Mouse (Mus musculus) heart, postnatal 0 days (tissue): ENCODE measurements around the gene Taar8c. TPM values are rescaled to one million over a fixed set of nuclear protein-coding genes. Genes with fewer than 3 reads are reported as not detected.
"Not testable (repeated sequence)": the region's sequence is repeated elsewhere in the genome, so short reads cannot be mapped to it uniquely, and the experiment has no call there.

Experiments used
- ATAC-seq: fragments of 200-750 bp; cut with Nextera tagmentation; 2 replicates; pipeline ENCODE4 v1.8.0; 2017; ENCODE audit warnings: low read depth, moderate number of reproducible peaks, moderate library complexity; ENCODE audit not compliant: insufficient read depth
- DNase-seq: peaks from one replicate; pipeline ENCODE4 v3.0.0-alpha.2; 2016; ENCODE audit warnings: low spot score
- H3K27ac ChIP-seq: fragments of 300-500 bp; sonication (generic); 2 replicates; pipeline ENCODE4 v1.5.1; 2014; ENCODE audit warnings: low read depth, mild to moderate bottlenecking
- H3K27me3 ChIP-seq: fragments of 300-500 bp; sonication (generic); 2 replicates; pipeline ENCODE4 v1.6.1; 2014; ENCODE audit warnings: low read length, mixed read lengths; ENCODE audit not compliant: control insufficient read depth, insufficient read depth
- H3K36me3 ChIP-seq: fragments of 300-500 bp; sonication (generic); replicated peaks from 2 replicates; pipeline ENCODE4 v1.6.1; 2014; ENCODE audit warnings: low read length, mixed read lengths; ENCODE audit not compliant: control insufficient read depth, insufficient read depth
- H3K4me1 ChIP-seq: fragments of 300-500 bp; sonication (generic); 2 replicates; pipeline ENCODE4 v1.6.1; 2014; ENCODE audit warnings: antibody characterized with exemption; ENCODE audit not compliant: control insufficient read depth, insufficient read depth
- H3K4me2 ChIP-seq: fragments of 300-500 bp; sonication (generic); 2 replicates; pipeline ENCODE4 v1.6.1; 2014; ENCODE audit warnings: low read depth, mild to moderate bottlenecking, low read length, moderate library complexity
- H3K4me3 ChIP-seq: fragments of 300-500 bp; sonication (generic); 2 replicates; pipeline ENCODE4 v1.5.1; 2014; ENCODE audit warnings: low read depth, low read length
- H3K9ac ChIP-seq: fragments of 300-500 bp; sonication (generic); replicated peaks from 2 replicates; pipeline ENCODE4 v1.6.1; 2014; ENCODE audit warnings: low read depth, low read length, mixed read lengths
- H3K9me3 ChIP-seq: fragments of 300-500 bp; sonication (generic); replicated peaks from 2 replicates; pipeline ENCODE4 v1.6.1; 2016; ENCODE audit warnings: low read length; ENCODE audit not compliant: control insufficient read depth
- CTCF ChIP-seq: IDR thresholded peaks from 2 replicates; pipeline ENCODE4 v1.5.1; 2016; ENCODE audit warnings: antibody characterized with exemption, control low read depth, low read depth
- EP300 ChIP-seq: IDR thresholded peaks from 2 replicates; pipeline ENCODE4 v1.6.1; 2016; ENCODE audit warnings: antibody characterized with exemption, low read depth
- WGBS: fragments of 180-500 bp; shearing (Covaris S2); extraction: QIAGEN DNeasy Blood & Tissue Kit; methylation state at CpG from one replicate; pipeline ENCODE4 v1.1.7; 2014; 5-methylcytosine and 5-hydroxymethylcytosine counted together
- polyA plus RNA-seq: library from polyadenylated mRNA; unstranded; fragments of >200 nt; fragmentation: Nextera tagmentation; extraction: Ambion mirVana; gene quantifications from 2 replicates; pipeline ENCODE4 v1.2.1, GENCODE M21; 2015
- total RNA-seq: library from RNA; depleted of rRNA; stranded (reverse); fragments of >200 nt; gene quantifications from 2 replicates; pipeline ENCODE4 v1.2.3, GENCODE M21; 2014; ENCODE audit warnings: low replicate concordance

The Taar8c gene
- total and polyA plus RNA-seq, 2 experiments from 2014 or later: not detected

DNA sequence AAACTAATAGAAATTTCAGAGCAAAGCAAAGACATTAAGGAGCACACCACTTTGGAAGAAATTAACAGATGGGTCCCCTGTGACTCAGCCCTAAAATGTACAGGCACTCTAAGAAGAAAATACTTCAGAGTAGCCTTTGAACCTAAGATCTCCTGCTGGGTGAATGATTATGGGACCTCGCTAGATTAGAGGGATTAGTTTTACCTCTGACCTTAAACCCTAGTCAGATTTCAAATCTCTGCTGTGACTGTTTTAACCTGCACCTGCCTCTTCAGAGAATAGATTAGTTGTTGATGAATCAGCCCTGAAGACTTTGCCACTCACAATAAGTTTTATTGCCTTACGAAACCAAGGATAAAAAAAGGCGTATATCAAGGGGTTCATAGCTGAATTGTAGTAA, 6.5 kb upstream of the Taar8c start:
- H3K27ac ChIP-seq: no peak overlapping the region
- DNase-seq (no peak), ATAC-seq (no peak)
- no peak overlapping the region for H3K4me2 ChIP-seq
- no peak overlapping the region for H3K9ac ChIP-seq
- H3K4me1 ChIP-seq: no peaks in the 10 kb centered on the region
- H3K27me3 ChIP-seq: no peaks in the 10 kb centered on the region
- TF ChIP-seq EP300 (no peak), CTCF (no peak)
- H3K9me3 ChIP-seq: no peaks in the 10 kb centered on the region
- no peak overlapping the region for H3K4me3 ChIP-seq
- H3K36me3 ChIP-seq: no peaks in the 10 kb centered on the region
- 82% methylated on average over 3 of the region's 3 CpGs for WGBS

DNA sequence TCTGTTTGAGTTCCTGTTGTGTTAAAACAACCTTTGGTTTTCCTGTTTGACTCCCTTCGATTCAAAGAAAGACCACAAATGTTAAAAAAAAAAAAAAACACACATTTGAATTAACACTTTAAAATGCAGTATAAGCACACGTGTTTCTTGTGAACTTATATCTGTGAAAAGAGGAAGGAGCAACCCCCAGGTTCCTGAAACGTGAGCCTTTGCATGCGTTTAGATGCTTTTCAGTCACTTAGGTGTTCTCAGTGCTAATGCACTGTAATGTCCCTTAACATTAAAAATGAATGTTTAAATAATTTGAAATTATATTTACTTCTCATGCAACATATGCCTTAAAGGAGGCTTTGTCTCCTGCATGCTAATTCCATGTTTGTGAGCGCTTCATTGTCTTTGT, 6.0 kb upstream of the Taar8c start:
- H3K4me3 ChIP-seq: no peak overlapping the region
- H3K4me1 ChIP-seq: no peaks in the 10 kb centered on the region
- no peak for TF ChIP-seq CTCF
- TF ChIP-seq EP300: no peak
- H3K27me3 ChIP-seq: no peaks in the 10 kb centered on the region
- H3K27ac ChIP-seq: no peak overlapping the region
- H3K4me2 ChIP-seq: no peak overlapping the region
- no peaks in the 10 kb centered on the region for H3K36me3 ChIP-seq
- no peak overlapping the region for H3K9ac ChIP-seq
- ATAC-seq (no peak), DNase-seq (no peak)
- H3K9me3 ChIP-seq: no peaks in the 10 kb centered on the region
- WGBS: 54% methylated on average over 5 of the region's 5 CpGs

DNA sequence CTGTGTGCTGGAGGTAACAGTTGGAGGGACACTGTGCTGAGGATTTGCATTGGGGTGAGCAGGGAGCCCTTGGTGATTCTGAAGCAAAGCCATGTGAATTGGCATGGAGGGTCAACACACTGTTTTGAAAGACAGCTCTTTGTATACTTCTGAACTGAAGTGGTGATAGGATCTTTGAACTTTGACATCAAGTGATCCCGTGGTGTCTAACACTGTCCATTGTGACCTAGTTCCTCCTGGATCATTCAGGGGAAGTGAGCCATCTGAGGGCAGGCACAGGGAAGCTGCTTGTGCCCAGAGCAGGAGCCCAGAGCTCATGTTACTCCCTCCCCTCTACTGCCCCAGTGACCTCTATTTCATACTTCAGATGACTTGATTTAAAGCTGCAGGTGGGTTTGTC, 1.6 kb upstream of the Taar8c start:
- not testable (repeated sequence) for H3K9me3 ChIP-seq, H3K4me2 ChIP-seq, H3K27ac ChIP-seq, H3K9ac ChIP-seq, H3K27me3 ChIP-seq, H3K4me3 ChIP-seq, DNase-seq, ATAC-seq, H3K36me3 ChIP-seq, H3K4me1 ChIP-seq
- 33% methylated on average over 1 of the region's 1 CpGs for WGBS

DNA sequence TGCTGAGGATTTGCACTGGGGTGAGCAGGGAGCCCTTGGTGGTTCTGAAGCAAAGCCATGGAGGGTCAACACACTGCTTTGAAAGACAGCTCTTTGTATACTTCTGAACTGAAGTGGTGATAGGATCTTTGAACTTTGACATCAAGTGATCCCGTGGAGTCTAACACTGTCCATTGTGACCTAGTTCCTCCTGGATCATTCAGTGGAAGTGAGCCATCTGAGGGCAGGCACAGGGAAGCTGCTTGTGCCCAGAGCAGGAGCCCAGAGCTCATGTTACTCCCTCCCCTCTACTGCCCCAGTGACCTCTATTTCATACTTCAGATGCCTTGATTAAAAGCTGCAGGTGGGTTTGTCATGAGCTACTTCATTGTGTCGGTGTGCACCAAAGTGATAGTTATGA, 4.7 kb downstream of the Taar8c start:
- H3K4me2 ChIP-seq, H3K9ac ChIP-seq: not testable (repeated sequence)
- WGBS: 59% methylated on average over 2 of the region's 2 CpGs

DNA sequence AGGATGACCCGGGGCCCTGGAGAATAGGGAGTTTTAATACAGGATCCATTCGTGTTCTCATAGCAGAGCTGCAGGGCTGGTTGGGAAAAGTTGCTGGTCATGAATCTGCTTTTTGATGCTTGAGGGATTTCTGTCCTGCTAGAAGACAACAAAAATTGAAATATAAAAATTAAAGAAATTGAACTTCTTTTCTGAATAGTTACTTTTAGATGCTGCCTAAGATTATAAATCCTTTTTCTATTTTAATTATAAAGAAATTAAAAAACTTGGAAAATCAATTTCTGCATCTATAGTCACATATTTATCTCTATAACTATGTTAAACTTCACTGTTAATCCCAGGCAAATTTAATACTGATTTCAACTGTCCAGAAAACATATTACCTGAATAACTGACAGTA, 9.5 kb downstream of the Taar8c start, which contains the start of gene Taar8b:
Gene Taar8b (minus strand): TSS at position 101 of the 400 bp plus-strand sequence.
- H3K9ac ChIP-seq: no peak within 1 kb of the TSS
- H3K4me3 ChIP-seq: no peak within 1 kb of the TSS
- DNase-seq (no peak), ATAC-seq (no peak)
- H3K27me3 ChIP-seq: no peaks in the 10 kb centered on the region
- H3K4me2 ChIP-seq: no peak within 1 kb of the TSS
- no peak within 1 kb of the TSS for H3K27ac ChIP-seq
- no peaks in the 10 kb centered on the region for H3K9me3 ChIP-seq
- no peaks in the 10 kb centered on the region for H3K36me3 ChIP-seq
- H3K4me1 ChIP-seq: no peaks in the 10 kb centered on the region
- WGBS: 60% methylated on average over 2 of the region's 2 CpGs
- TF ChIP-seq CTCF: no peak
- no peak for TF ChIP-seq EP300

More for the DNA sequence above, 4.7 kb downstream of the Taar8c start:
- not testable (repeated sequence) for H3K4me1 ChIP-seq, H3K9me3 ChIP-seq, DNase-seq, H3K4me3 ChIP-seq, H3K27me3 ChIP-seq, H3K27ac ChIP-seq, H3K36me3 ChIP-seq, ATAC-seq

DNA sequence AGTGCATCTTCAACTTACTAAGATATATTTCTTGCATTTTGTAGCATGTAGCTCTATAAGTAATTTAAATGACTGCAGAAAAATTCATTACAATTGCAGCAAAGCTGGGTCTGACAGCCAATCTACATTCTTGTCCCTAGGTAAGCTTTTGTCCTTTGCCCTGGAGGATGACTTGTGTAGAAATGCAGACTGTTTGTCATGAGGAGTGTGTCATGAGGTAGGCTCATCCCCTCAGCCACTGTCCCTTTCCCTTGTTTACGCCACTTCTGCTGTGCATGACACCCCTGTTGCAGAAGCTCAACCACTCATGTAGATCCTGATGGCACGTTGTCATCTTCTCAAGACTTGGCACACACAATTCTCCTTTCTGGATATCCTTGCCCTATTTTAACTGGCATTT, 14.5 kb downstream of the Taar8c start:
- H3K4me2 ChIP-seq: no peak overlapping the region
- ATAC-seq (no peak), DNase-seq (no peak)
- H3K4me1 ChIP-seq: no peaks in the 10 kb centered on the region
- H3K9me3 ChIP-seq: no peaks in the 10 kb centered on the region
- H3K36me3 ChIP-seq: no peaks in the 10 kb centered on the region
- no peak overlapping the region for H3K9ac ChIP-seq
- WGBS: 80% methylated on average over 2 of the region's 2 CpGs
- H3K4me3 ChIP-seq: no peak overlapping the region
- H3K27me3 ChIP-seq: no peaks in the 10 kb centered on the region
- TF ChIP-seq CTCF (no peak), EP300 (no peak)
- no peak overlapping the region for H3K27ac ChIP-seq
